Mouse (Mus musculus): ENCODE data around the gene Sergef. TPM values are rescaled to one million over a fixed set of nuclear protein-coding genes. Genes with fewer than 3 reads are reported as not detected.

Sergef gene
- total and polyA plus RNA-seq, 2 experiments from 2014 or later: 46.9 to 50.7 TPM

GRCm38 (mm10) chr7:46565374-46565773 is 74.2 kb downstream of the Sergef start:
- TF ChIP-seq CTCF (IDR thresholded peaks at IDR 0.05; ENCODE audit: low read depth): peak; percentile 38
- 98% methylated on average over 7 of the region's 7 CpGs for WGBS
- no peaks in the 10 kb centered on the region for H3K9me3 ChIP-seq (ENCODE audit: low read length)
- DNase-seq (no peak), ATAC-seq (no peak)
- H3K27ac ChIP-seq (ENCODE audit: low read depth, low read length): no peak overlapping the region
- H3K4me3 ChIP-seq (ENCODE audit: low read depth, low read length): no peak overlapping the region
- no peaks in the 10 kb centered on the region for H3K27me3 ChIP-seq (ENCODE audit: insufficient read depth, low read length)
- no peak overlapping the region for H3K9ac ChIP-seq
- H3K36me3 ChIP-seq (ENCODE audit: insufficient read depth): peaks cover 14% of the 10 kb centered on the region; the same call in 1 of the 2 replicates
- no peak overlapping the region for H3K4me2 ChIP-seq (ENCODE audit: low read depth)
- no peaks in the 10 kb centered on the region for H3K4me1 ChIP-seq (ENCODE audit: insufficient read depth)

DNA sequence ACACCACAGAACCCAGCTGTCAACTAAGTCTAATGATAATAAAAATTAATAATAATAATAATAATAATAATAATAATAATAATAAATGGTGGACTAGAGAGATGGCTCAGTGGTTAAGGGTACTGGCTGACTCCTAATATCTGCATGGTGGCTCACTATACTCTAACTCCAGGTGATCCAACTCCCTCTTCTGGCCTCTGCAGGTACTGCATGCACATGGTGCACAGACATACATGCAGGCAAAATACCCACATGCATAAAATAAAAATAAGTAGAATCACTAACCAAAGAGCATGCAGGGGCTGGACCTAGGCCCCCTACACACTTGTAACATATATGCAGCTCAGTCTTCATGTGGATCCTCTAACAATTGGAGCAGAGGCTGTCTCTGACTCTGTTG is 75.8 kb downstream of the Sergef start:
- no peak overlapping the region for H3K9ac ChIP-seq
- H3K27me3 ChIP-seq (ENCODE audit: insufficient read depth, low read length): no peaks in the 10 kb centered on the region
- H3K4me3 ChIP-seq (ENCODE audit: low read depth, low read length): no peak overlapping the region
- TF ChIP-seq CTCF (IDR thresholded peaks at IDR 0.05; ENCODE audit: low read depth): peak; percentile 64
- no peak for DNase-seq
- no peaks in the 10 kb centered on the region for H3K9me3 ChIP-seq (ENCODE audit: low read length)
- no peaks in the 10 kb centered on the region for H3K4me1 ChIP-seq (ENCODE audit: insufficient read depth)
- H3K36me3 ChIP-seq (ENCODE audit: insufficient read depth): peaks cover 10% of the 10 kb centered on the region; the same call in 1 of the 2 replicates
- no peak; the same call in 1 of the 2 replicates for ATAC-seq
- no peak overlapping the region for H3K4me2 ChIP-seq (ENCODE audit: low read depth)
- no peak overlapping the region for H3K27ac ChIP-seq (ENCODE audit: low read depth, low read length)

- no peak for ATAC-seq
Observed at GRCm38 (mm10) chr7:46560061-46560460, 79.5 kb downstream of the Sergef start.

GRCm38 (mm10) chr7:46559643-46560042 is 80.0 kb downstream of the Sergef start:
- H3K9ac ChIP-seq: no peak overlapping the region
- no peaks in the 10 kb centered on the region for H3K9me3 ChIP-seq (ENCODE audit: low read length)
- TF ChIP-seq CTCF (IDR thresholded peaks at IDR 0.05; ENCODE audit: low read depth): no peak
- no peaks in the 10 kb centered on the region for H3K4me1 ChIP-seq (ENCODE audit: insufficient read depth)
- no peak overlapping the region for H3K4me2 ChIP-seq (ENCODE audit: low read depth)
- peaks cover 4% of the 10 kb centered on the region; the same call in 1 of the 2 replicates for H3K36me3 ChIP-seq (ENCODE audit: insufficient read depth)
- H3K4me3 ChIP-seq (ENCODE audit: low read depth, low read length): no peak overlapping the region
- ATAC-seq (no peak), DNase-seq (no peak)
- H3K27me3 ChIP-seq (ENCODE audit: insufficient read depth, low read length): no peaks in the 10 kb centered on the region
- H3K27ac ChIP-seq (ENCODE audit: low read depth, low read length): no peak overlapping the region
- WGBS: 86% methylated on average over 6 of the region's 6 CpGs

More at GRCm38 (mm10) chr7:46560061-46560460, 79.5 kb downstream of the Sergef start:
- no peak for TF ChIP-seq CTCF (IDR thresholded peaks at IDR 0.05; ENCODE audit: low read depth)
- H3K4me1 ChIP-seq (ENCODE audit: insufficient read depth): no peaks in the 10 kb centered on the region
- H3K9me3 ChIP-seq (ENCODE audit: low read length): no peaks in the 10 kb centered on the region
- no peak overlapping the region for H3K27ac ChIP-seq (ENCODE audit: low read depth, low read length)
- H3K27me3 ChIP-seq (ENCODE audit: insufficient read depth, low read length): no peaks in the 10 kb centered on the region
- WGBS: 92% methylated on average over 2 of the region's 2 CpGs
- H3K9ac ChIP-seq: no peak overlapping the region
- peaks cover 4% of the 10 kb centered on the region; the same call in 1 of the 2 replicates for H3K36me3 ChIP-seq (ENCODE audit: insufficient read depth)
- H3K4me2 ChIP-seq (ENCODE audit: low read depth): no peak overlapping the region
- no peak for DNase-seq
- H3K4me3 ChIP-seq (ENCODE audit: low read depth, low read length): no peak overlapping the region

- H3K9me3 ChIP-seq (ENCODE audit: low read length): no peaks in the 10 kb centered on the region
- DNase-seq: no peak
- no peak for TF ChIP-seq CTCF (IDR thresholded peaks at IDR 0.05; ENCODE audit: low read depth)
- no peak overlapping the region for H3K4me3 ChIP-seq (ENCODE audit: low read depth, low read length)
- H3K9ac ChIP-seq: no peak overlapping the region
- H3K4me1 ChIP-seq (ENCODE audit: insufficient read depth): no peaks in the 10 kb centered on the region
- no peak for ATAC-seq
- H3K27me3 ChIP-seq (ENCODE audit: insufficient read depth, low read length): no peaks in the 10 kb centered on the region
- H3K4me2 ChIP-seq (ENCODE audit: low read depth): no peak overlapping the region
- H3K36me3 ChIP-seq (ENCODE audit: insufficient read depth): peaks cover 4% of the 10 kb centered on the region; the same call in 1 of the 2 replicates
- 82% methylated on average over 5 of the region's 5 CpGs for WGBS
- no peak overlapping the region for H3K27ac ChIP-seq (ENCODE audit: low read depth, low read length)
Observed at GRCm38 (mm10) chr7:46559006-46559405, 80.6 kb downstream of the Sergef start.

GRCm38 (mm10) chr7:46557996-46558395 is 81.6 kb downstream of the Sergef start:
- H3K27me3 ChIP-seq (ENCODE audit: insufficient read depth, low read length): no peaks in the 10 kb centered on the region
- DNase-seq (no peak), ATAC-seq (no peak)
- H3K9me3 ChIP-seq (ENCODE audit: low read length): no peaks in the 10 kb centered on the region
- H3K9ac ChIP-seq: no peak overlapping the region
- whole genome bisulfite sequencing: 83% methylated on average over 4 of the region's 4 CpGs
- H3K4me3 ChIP-seq (ENCODE audit: low read depth, low read length): no peak overlapping the region
- peaks cover 4% of the 10 kb centered on the region; the same call in 1 of the 2 replicates for H3K36me3 ChIP-seq (ENCODE audit: insufficient read depth)
- H3K4me2 ChIP-seq (ENCODE audit: low read depth): no peak overlapping the region
- no peak for TF ChIP-seq CTCF (IDR thresholded peaks at IDR 0.05; ENCODE audit: low read depth)
- H3K27ac ChIP-seq (ENCODE audit: low read depth, low read length): no peak overlapping the region
- H3K4me1 ChIP-seq (ENCODE audit: insufficient read depth): no peaks in the 10 kb centered on the region

GRCm38 (mm10) chr7:46557387-46557786 is 82.2 kb downstream of the Sergef start:
- H3K4me1 ChIP-seq (ENCODE audit: insufficient read depth): no peaks in the 10 kb centered on the region
- no peak overlapping the region for H3K9ac ChIP-seq
- no peak for DNase-seq
- no peak overlapping the region for H3K4me3 ChIP-seq (ENCODE audit: low read depth, low read length)
- no peak overlapping the region for H3K27ac ChIP-seq (ENCODE audit: low read depth, low read length)
- no peak for ATAC-seq
- no peaks in the 10 kb centered on the region; the same call in 1 of the 2 replicates for H3K36me3 ChIP-seq (ENCODE audit: insufficient read depth)
- no peaks in the 10 kb centered on the region for H3K27me3 ChIP-seq (ENCODE audit: insufficient read depth, low read length)
- H3K4me2 ChIP-seq (ENCODE audit: low read depth): no peak overlapping the region
- H3K9me3 ChIP-seq (ENCODE audit: low read length): no peaks in the 10 kb centered on the region
- no peak for TF ChIP-seq CTCF (IDR thresholded peaks at IDR 0.05; ENCODE audit: low read depth)
- WGBS: 87% methylated on average over 11 of the region's 11 CpGs
